Mouse (Mus musculus) kidney, adult 18-20 months (tissue): ENCODE data around the gene Ankrd33b.
A peak's percentile ranks its signal among the peaks of the same experiment; 100 is the strongest.

Source experiments
- DNase-seq: peaks from one replicate; pipeline ENCODE4 v3.0.0; 2021

Ankrd33b gene

DNA sequence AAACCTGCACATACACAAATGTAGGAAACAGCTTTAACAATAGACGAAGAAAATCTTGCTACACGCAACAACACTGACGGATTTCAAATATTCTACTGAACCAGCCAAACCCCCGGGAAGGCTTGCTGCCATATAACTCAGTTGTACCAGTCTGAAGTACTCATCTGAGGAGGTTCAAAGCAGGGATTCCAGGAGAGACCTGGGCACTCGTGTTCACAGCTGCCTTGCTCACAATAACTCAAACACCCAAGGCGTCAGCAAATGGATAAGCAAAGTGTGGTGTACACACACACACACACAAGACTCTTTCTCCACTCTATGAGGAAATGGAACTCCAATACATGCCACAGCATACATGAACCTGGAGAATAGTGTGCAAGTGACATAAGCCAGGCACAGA, 29.5 kb downstream of the Ankrd33b start:
- DNase-seq, result no peak

DNA sequence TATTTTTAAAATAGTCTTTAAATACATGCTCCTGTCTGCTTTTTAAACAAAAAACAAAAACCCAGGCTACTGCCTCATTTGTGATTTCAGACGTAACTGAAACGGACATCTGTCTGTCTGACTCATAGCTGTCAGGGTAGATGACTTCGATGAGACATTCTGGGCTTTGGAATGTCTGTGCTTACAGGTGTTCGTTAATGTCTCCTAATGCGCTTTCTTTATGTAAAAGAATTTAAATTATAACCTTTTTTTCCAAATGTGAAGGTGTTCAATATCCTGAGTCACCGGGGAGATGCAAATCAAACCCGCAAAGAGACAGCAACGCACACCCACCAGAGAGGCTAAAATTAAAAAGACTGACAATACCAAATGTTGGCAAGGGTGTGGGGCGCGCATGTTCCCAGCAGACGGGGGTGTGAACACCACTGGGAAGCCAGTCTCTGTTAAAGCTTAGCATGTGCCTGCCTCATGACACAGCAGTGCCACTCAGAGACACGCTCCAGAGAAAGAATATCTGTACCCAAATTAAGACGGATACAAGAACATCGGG, 30.3 kb downstream of the Ankrd33b start:
- no peak for DNase-seq

DNA sequence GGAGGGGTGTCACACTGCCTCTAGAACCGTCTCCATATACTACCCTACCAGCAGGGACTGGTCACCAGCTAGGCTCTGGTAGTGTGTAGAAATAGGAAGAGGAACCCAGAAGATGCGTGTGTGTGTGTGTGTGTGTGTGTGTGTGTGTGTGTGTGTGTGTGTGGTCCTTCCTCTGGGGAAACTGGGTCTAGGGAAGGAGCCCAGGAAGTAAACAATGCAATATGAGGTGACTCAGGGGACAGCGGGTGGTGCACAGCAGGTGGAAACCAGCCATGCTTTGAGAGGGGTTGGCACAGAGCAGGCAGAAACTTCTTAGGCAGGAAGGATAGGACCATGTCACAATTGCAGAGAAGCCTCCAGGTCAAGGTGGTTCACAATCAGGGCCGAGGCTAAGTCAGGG, 30.8 kb downstream of the Ankrd33b start:
- no peak for DNase-seq

DNA sequence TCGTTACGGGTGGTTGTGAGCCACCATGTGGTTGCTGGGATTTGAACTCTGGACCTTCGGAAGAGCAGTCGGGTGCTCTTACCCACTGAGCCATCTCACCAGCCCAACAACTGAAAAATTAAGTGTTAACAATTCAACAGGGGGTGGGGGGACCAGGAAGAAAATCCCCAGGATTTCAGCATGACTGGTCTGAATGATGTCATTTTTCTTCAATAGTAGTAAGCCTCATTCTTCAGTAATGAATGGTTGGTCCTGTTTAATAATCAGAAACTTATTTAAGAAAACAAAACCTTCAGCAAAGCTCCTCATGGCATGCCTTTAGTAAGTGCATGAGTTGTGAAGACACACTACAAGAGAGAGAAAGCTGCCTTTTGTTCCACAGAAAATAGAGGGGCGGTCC, 32.7 kb downstream of the Ankrd33b start:
- no peak for DNase-seq

DNA sequence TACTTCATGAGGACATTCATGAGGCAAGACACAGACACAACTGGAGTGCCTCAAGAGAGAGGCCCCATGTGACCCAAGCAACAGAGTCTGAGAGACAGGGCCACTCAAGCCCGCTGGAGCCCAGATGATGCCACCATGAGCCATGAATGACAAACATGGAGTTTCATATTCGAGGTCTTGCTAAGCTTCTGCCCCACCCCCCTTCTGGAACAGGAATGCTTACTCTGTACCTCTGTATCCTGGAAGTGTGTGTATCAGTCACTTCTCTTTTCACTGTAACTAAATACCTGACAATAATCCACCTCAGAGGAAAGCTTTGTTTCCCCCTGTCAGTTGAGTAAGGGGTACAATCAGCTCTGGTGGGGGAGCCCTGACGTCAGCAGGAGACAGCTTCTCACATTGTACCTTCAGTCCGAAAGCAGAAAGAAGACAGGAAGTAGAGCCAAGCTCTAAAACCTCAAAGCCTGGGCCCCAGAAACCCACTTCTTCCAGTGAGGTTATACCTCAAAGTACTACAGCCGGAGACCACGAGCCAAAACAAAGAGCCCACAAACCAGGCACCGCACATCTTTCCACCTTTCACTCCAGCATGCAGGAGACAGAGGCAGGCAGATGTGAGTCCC, 34.9 kb downstream of the Ankrd33b start:
- DNase-seq, result no peak

DNA sequence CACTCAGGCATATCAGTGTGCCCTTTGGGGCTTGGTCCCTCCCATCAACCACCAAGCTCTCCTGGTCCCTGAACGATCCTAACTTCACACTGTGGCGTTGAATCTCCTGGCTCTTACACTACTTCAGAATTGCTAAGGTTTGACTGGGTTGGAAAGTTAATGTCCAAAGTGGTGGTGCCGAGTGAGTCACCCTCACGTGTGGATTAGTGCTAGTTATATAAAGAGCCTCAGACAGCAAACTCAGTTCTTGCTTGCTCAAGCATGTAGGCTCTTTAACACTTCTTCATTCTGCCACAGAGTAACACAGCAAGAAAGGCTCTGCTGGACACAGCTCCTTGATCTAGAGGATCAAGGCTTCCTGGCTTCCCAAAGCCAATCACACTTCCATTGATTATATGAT, 35.8 kb downstream of the Ankrd33b start:
- no peak for DNase-seq

DNA sequence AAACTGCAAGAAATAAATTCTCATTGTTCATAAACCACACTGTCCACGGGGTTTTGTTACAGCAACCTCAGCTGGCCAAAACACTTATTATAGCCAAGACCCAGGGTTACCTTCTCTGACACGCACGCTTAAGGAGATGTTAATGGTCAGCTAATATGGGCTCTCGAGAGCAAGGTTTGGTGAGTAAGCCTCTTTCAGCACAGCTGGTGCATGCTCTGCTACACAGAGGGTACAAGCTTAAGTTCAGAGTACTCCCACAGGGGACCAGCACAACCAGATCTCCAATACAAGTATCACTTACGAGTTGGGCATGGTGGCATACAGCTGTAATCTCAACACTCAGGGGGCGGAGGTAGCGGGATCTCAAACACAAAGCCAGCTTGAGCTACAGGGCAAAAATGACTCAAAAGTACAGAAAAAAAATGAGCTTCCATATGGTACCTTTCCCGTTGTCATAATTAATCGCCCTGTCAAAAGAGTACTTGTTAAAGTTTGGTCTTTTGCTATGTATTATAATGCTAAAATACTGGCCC, 39.4 kb downstream of the Ankrd33b start:
- DNase-seq, result no peak

DNA sequence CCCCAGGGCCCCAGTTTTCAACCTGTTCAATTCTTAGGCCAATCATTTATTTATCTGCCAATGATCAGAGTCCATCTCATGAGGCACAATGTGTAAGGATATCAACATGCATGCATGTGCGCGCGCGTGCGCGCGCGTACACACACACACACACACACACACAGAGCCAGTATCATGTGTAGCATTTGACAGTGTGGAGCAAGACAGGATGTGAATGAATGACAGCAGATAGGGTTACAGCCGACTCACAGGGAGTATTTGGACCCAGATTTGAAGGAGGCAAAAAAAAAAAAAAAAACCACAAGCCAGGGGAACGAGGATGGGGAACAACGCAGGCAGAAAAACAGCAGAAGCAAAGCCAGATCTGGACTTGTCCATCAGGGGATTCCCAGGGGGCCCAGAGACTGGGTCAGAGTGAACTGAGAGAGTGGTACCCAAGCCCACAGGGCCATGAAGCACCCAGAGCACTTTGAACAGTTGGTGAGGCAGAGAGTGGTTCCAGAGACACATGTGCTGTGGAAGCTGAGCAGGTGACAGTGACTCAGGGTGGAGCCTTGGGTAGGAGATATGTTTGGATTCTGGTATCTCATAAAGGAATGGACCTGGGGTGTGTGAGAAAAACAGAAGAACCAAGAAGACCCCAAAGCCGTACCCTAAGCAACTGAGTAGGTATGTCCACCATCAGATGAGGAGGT, 41.7 kb downstream of the Ankrd33b start:
- no peak for DNase-seq

DNA sequence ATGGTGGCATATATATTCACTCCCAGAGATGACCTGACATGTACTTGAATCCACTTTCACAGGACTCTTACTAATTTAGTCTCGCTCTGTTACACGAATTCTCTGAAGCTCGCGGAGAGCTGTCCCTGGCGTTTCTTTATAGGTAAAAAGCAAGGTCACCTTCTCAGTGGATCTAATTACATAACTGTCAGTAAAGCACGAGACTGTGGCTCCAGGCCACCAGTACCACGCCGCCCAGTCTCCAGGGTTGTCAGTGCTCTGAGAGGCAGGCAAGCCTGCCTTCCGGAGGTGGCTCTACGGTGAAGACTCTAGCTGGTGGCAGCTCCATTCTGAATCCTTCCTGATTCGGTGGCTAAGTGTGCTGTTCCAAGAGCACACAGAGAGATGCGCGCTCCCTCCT, 43.0 kb downstream of the Ankrd33b start:
- DNase-seq, result no peak

DNA sequence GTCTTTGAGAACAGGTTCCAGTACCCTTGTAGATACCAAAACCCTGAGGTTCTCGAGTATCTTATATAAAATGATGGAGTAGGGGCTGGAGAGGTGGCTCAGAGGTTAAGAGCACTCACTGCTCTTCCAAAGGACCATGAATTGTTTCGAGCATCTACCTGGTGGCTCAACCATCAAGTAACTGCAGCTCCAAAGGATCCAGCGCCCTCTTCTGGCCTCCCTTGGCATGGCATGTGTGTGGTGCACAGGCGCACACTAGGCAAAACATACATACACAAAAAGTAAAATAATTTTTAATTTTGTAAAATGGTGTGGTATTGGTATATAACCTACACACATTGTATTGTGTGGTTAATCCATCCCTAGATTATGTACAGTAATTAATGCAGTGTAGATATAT, 43.8 kb downstream of the Ankrd33b start:
- DNase-seq, result no peak

DNA sequence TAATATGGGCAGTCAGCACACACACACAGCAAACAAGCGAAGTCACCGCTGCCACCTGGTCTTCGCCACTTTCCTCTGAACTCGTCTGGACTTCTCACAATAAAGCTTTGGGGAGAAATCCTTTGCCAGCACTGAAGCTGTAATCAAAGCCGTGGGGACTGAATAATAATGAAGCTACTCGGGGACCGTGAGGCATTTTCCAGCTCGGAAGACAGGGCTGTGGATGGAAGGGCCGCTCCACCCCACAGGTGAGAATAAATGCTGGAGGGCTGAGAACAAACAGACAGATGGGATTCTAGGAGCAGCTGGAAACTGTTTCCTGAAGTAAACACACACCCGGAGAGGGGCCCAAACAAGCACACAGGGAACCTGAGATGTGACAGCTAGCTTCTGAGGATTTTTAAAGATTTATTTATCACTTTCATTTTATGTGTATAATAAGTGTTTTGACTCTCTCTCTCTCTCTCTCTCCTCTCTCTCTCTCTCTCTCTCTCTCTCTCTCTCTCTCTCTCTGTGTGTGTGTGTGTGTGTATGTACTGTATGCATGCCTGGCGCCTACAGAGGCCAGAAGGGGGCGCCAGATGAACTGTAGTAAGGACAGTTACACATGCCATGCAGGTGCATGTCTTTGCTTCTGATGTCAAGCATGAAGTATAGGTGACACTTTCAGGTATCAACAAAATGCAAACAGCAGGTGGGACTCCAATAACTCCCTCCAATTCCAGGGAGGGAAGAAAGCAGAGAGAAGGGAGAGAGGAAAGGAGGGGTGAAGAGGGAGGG, 46.7 kb downstream of the Ankrd33b start:
- DNase-seq, result no peak

DNA sequence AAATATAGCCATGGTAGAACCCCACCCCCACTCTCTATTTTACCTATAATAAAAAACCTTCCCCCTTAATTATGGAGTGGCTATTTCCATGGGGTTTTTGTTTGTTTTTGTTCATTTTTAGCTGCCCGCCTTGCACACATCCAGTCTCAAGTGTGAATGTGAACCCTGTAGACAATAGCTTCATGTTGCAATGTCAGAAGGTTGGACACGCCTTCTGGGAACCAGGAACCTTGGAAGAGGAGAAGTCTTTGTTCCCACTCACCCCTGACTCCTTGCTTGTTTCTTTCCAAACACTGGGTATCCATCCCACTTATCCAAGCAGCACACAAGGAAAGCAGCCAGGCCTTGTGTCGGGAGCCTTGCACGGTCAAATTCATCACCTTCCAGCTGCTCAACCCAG, 48.5 kb downstream of the Ankrd33b start:
- DNase-seq, result no peak

DNA sequence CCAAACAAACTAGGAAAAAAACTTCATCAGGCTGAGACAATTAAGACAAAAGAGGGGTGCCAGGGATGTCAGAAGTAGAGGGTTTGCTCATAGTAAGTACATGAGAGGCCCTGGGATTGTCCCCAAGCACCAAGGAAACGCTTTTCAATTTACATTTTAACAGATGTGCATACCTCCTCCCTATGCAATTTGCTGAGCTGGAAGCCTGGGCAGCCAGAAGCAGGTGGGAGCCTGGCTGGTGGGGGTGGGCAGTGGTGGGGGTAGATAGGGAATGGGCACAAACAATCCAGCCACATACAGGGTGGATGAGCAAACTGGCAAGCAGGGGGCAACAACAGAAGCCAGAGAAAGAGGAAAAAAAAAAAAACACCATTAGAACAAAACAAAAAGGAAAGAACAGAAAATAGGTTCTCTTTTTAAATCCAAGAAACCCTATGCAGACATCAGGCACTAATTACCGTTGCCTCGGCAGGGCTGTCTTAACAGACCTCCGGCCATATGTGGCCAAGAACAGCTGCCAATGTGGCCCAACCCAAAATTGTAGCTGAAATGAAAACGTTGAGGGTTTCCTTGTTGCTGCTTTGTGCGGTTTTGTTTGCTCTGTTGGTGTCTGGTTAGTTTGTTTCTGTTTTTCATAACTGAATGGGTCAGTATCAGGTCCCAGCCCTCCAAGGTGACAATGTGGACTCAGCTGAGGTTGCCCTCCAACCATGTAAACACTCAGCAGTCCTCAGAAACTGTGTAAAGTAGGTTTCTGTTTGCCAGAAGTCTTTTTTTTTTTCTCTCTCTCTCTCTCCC, 49.2 kb downstream of the Ankrd33b start:
- no peak for DNase-seq

DNA sequence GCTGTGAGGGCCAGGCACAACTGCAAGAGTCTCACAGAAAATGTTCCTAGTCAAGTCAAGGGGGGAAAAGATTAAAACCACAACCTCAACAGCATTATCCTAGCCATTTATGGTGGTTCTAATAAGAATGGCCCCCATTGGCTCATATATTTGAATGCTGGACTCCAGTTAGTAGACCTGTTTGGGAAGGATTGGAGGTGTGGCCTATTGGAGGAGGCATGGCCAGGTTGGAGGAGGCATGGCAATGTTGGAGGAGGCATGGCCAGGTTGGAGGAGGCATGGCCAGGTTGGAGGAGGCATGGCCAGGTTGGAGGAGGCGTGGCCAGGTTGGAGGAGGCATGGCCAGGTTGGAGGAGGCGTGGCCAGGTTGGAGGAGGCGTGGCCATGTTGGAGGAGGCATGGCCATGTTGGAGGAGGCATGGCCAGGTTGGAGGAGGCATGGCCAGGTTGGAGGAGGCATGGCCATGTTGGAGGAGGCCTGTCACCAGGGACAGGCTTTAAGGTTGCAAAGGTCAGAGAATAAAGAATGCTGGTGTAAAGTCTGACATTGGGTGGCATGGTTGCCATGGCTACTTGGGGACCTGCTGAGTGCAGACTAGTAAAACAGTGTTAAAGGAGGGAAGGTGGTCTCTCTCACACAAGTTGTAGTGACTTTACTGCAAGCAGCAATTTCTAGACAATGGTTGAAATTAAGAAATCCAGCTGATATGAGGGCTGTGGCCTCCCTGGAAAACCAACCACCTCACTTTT, 50.3 kb downstream of the Ankrd33b start:
- DNase-seq, result no peak

DNA sequence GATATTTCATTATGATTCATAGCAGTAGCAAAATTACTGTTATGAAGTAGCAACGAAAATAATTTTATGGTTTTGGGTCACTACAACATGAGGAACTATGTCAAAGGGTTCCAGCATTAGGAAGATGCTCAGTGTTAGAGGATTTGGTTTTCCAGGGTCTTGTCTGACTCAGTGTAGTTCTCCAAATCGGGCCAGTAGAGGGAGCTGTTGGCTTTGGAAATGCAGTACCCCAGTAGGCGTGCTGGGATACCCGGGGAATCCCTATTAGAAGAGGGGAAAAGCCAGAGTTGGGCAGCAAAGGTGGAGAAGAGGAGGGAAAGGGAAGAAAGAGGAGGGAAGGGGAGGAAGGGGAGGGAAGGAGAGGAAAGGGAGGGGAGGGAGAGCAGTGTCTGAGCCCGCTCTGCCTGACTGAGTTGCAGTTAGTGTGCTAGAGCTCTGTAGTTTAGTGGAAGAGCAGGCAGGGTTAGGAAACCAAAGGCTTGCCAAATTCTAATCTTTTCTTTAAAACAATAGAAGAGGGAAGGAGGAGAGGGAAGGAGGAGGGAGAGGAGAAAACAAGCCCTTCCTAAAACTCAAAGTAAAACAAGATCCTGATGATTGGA, 51.8 kb downstream of the Ankrd33b start:
- DNase-seq, result peak; percentile 82

DNA sequence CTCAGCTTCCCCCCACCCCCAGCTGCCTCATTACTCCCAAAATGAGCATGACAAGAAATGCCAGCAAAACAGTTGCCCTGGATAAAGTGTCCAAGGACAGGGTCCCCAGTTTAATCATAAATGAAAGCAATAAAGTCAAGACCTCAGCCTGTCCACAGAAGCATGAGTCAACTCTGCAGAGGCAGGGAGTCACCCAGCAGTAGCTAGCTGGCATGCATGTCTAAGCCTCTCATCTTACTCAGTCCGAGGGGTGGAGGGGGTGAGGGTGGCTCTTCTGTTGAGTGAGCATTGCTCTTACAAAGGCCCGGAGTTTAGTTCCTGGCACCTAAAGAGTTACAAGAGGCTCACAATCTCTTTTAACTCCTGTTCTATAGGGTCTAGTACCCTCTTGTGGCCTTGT, 55.5 kb downstream of the Ankrd33b start:
- DNase-seq, result no peak

DNA sequence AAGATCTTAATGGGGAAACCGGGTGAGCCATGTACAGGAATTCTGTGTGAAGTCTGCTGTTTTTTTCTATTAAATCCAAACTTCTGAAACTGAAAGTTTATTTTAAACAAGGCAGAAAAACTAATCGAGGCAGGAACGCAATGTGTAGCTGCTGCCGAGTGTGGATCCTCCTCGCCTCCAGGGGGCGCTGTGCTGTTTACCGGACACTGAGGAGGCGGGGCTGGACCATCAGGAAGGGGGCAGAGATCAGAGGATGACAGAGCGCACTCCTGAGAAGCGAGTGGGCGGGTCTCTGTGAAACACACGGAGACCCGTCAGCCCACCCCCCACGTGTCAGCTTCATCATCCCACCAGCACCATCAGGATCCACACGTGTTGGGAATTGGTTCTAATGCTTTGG, 58.0 kb downstream of the Ankrd33b start:
- DNase-seq, result no peak

DNA sequence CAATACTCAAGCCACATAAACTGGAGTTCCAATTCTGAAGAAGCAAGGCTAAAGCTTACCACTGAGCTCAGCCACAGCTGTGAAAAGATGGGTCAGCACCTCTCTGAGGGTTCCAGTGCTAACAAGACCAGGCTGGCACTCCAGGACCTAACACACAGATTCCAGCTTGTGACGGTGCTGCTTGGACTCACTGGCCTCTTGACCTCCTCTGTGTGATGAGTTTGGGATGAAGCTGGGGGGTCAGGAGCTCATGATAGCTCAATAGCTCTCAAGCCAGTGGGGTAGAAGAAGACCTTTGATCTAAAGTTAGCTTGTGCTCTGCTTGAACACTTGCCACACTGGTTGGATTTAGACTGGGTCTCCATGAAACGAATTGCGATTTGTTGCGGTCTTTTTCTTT, 60.8 kb downstream of the Ankrd33b start:
- DNase-seq, result no peak

DNA sequence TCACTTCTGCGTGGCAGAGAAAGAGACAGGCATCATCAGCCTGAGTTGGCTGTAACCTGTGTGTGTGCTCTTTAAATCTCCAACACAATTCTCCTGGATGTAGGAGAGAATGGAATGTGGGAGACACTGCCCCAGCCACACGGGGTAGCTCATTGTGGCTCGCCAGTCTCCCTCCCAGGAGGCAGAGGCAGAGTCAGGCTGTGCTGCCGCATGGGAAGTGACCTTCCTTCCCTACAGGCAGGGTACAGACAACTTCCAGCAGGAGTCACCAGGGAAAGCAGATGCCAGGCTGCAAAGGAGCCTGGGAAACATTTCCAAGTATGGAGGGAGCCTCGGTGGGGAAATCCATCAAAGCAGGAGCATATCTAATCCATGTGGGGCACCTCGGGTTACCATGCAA, 62.3 kb downstream of the Ankrd33b start:
- DNase-seq, result no peak

DNA sequence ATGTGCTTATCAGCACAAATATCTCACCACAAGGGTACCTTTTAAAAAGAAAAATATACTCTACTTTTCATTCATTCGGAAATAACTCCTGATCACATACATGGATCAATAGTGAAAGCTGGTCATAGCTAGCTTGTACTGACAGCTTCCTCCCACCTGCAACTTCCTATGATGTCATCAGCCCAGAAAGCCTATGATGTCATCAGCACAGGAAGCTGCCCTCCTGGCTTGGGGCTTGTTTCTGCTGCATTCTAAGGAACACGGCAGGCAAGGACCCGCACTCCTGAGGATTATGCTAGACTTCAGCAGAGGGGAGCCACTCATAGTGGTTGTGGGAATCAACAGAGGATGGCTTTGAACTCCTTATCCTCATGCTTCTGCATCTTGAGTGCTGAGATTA, 63.2 kb downstream of the Ankrd33b start:
- DNase-seq, result no peak

DNA sequence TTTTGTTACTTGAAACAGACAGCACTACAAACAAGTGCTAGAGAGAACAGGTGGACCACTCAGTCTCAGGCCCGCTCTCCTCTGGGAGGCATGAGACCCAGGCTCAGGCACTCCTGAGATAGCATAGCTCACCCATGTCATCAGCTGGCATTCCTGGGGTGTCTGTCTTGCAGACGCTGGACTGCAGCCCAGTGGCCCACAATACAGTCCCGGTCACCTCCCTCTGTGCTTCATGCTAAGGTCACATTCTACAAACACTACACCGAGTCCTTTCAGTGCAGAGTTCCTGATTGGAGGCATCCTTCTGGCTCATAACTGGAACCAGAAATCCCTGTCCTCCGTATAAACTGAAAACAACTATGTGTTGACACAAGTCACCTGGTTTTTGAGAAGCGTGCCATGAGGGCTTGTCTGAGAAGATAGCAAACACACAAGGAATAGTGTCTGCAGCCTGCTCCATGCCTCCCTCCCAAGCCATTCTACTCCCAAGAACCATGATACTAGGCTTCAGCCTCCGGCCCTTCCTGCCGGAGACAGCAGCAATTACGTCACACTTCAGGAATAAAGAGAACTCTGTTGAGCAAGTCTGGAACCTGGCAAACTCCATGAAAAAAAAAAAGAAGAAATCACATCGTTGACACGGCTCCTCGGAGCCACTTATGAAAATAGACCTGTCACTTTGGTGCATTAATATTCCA, 65.1 kb downstream of the Ankrd33b start:
- DNase-seq, result no peak
